Mouse (Mus musculus) kidney, embryonic 15.5 days (tissue): Measurements from ENCODE around the gene Colgalt1. TPM values are rescaled to one million over a fixed set of nuclear protein-coding genes. Genes with fewer than 3 reads are reported as not detected.

Experiments used
- ATAC-seq: fragments of 200-750 bp; cut with Nextera tagmentation; replicated peaks from 2 replicates; pipeline ENCODE4 v1.8.0; 2017; ENCODE audit warnings: moderate TSS enrichment; ENCODE audit not compliant: low FRiP score
- H3K27ac ChIP-seq: fragments of 300-500 bp; sonication (generic); 2 replicates; pipeline ENCODE4 v1.5.1; 2015; ENCODE audit warnings: mild to moderate bottlenecking, inconsistent platforms
- H3K27me3 ChIP-seq: fragments of 300-500 bp; sonication (generic); 2 replicates; pipeline ENCODE4 v1.6.1; 2015; ENCODE audit warnings: inconsistent platforms
- H3K36me3 ChIP-seq: fragments of 300-500 bp; sonication (generic); 2 replicates; pipeline ENCODE4 v1.6.1; 2015; ENCODE audit warnings: inconsistent platforms
- H3K4me1 ChIP-seq: fragments of 300-500 bp; sonication (generic); 2 replicates; pipeline ENCODE4 v1.6.1; 2015; ENCODE audit warnings: inconsistent platforms
- H3K4me2 ChIP-seq: fragments of 300-500 bp; sonication (generic); 2 replicates; pipeline ENCODE4 v1.6.1; 2015; ENCODE audit warnings: moderate library complexity, mild to moderate bottlenecking, inconsistent platforms
- H3K4me3 ChIP-seq: fragments of 300-500 bp; sonication (generic); replicated peaks from 2 replicates; pipeline ENCODE4 v1.5.1; 2015; ENCODE audit warnings: mild to moderate bottlenecking, inconsistent platforms
- H3K9ac ChIP-seq: fragments of 300-500 bp; sonication (generic); 2 replicates; pipeline ENCODE4 v1.6.1; 2015; ENCODE audit warnings: mild to moderate bottlenecking, inconsistent platforms
- H3K9me3 ChIP-seq: fragments of 300-500 bp; sonication (generic); replicated peaks from 2 replicates; pipeline ENCODE4 v1.6.1; 2016; ENCODE audit warnings: inconsistent platforms
- WGBS: fragments of 180-500 bp; shearing (Covaris S2); methylation state at CpG from one replicate; pipeline ENCODE4 v1.1.7; 2015; ENCODE audit warnings: mixed read lengths; 5-methylcytosine and 5-hydroxymethylcytosine counted together
- polyA plus RNA-seq: library from polyadenylated mRNA; unstranded; fragments of >200 nt; fragmentation: Nextera tagmentation; extraction: Ambion mirVana; gene quantifications from 2 replicates; pipeline ENCODE4 v1.2.1, GENCODE M21; 2015

The Colgalt1 gene
- polyA plus RNA-seq, 1 experiment from 2014 or later = 78.0 TPM

DNA sequence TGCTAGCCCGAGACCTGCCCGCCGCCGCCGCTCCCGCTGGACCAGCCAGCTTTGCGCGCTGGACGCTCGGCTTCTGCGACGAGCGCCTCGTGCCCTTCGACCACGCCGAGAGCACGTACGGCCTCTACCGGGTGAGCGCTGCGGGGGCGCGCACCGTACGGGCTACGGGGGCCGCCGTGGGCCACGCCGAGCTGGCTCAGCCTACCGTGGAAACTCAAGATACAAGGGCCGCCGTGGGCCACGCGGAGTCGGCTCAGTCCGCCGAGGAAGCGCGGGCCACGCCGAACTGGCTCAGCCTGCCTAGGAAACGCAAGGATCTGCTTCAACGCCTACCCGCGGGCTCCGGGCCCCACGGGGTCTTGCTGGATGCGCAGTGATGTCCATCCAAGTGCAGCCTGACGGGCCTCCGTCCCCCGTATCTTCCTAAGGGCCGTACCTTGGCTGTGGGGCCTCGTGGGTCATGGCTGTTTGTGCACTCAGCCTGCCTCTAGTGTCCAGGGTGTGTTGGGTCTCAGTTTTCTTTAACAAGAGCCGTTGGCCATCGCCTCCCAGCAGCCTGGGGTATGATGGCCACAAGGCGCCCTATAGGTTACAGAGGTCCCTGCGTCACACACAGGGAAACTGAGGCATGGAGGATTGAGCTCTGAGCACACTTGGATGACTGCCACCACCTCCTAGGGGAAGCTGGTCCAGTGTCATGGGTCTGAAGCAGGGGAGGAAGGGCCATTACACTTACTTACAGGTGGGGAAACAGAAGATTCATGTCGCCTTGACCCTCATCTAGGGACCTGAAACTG is 18.2 kb upstream of the Colgalt1 start:
- no peaks in the 10 kb centered on the region for H3K9me3 ChIP-seq
- peaks cover 44% of the 10 kb centered on the region for H3K4me1 ChIP-seq
- peak overlapping the region; percentile 76 for H3K4me3 ChIP-seq
- ATAC-seq = peak; percentile 76
- H3K27me3 ChIP-seq = no peaks in the 10 kb centered on the region
- H3K27ac ChIP-seq = peak overlapping the region; percentile 99
- 4% methylated on average over 60 of the region's 60 CpGs for WGBS
- peak overlapping the region; percentile 93 for H3K4me2 ChIP-seq
- H3K36me3 ChIP-seq = peaks cover 9% of the 10 kb centered on the region; the same call in 1 of the 2 replicates
- H3K9ac ChIP-seq = peak overlapping the region; percentile 88

DNA sequence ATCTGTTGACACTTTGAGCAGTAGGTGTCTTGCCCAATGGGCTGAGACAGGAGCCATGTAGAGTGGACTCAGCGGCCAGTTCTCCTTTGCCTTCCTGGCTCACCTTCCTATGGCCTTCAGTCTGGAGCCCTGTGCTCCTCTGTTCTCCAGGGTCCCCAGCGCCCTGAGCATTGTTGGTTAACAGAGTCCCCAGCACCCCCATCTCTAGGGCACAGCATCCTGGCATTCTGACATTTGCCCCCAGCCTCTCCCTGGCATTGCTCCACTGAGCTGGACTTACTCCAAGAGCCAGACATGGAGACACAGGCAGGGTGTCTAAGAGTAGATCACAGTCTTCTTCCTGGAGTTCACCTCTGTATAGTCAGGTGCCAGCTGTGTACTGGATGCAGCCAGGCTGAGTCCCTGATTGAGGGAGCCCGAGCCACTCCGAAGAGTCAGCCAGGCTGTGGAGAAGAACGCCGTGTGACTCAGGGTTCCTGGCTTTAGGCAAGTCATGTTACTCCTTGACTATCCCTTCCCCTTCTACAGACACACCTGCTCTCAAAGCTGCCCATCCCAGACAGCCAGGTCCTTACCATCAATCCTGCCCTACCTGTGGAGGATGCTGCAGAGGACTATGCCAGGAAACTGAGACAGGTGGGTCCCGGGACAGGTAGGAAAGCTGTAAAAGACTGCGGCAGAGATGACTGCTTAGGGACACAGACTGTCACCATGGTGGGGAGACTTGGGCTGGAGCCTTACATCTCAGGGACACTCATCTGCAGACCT is 17.1 kb upstream of the Colgalt1 start:
- Histone ChIP-seq H3K36me3 (peaks cover 9% of the 10 kb centered on the region; the same call in 1 of the 2 replicates), H3K27me3 (no peaks in the 10 kb centered on the region), H3K4me1 (peaks cover 44% of the 10 kb centered on the region), H3K4me2 (0 out of 2 replicates have a peak overlapping the region, but pooled peaks have one; percentile 8), H3K27ac (no peak overlapping the region), H3K4me3 (no peak overlapping the region), H3K9ac (no peak overlapping the region), H3K9me3 (no peaks in the 10 kb centered on the region)
- 89% methylated on average over 8 of the region's 8 CpGs for WGBS
- no peak for ATAC-seq

DNA sequence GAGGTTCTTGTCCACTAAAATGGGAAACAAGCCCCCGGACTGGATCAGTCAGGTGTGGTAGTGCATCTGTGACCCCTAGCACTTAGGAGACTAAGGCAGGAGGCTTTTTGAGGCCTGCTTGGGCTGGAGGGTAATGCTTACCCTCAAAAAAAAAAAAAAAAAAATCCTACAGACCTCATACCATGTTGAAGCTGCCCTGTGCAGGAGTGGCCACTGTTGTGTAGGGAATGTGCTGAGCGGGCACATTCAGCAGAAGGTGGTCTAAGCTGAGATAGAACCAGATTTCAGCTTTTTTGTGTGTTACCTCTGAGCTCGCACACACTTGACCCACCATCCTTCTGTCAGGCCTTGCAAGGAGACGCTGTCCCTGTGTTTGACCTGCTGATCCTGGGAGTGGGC is 16.5 kb upstream of the Colgalt1 start:
- no peaks in the 10 kb centered on the region for H3K9me3 ChIP-seq
- no peak for ATAC-seq
- peaks cover 10% of the 10 kb centered on the region; the same call in 1 of the 2 replicates for H3K36me3 ChIP-seq
- H3K27me3 ChIP-seq = no peaks in the 10 kb centered on the region
- no peak overlapping the region for H3K4me3 ChIP-seq
- no peak overlapping the region for H3K9ac ChIP-seq
- H3K4me2 ChIP-seq = no peak overlapping the region
- no peak overlapping the region for H3K27ac ChIP-seq
- WGBS = 90% methylated on average over 4 of the region's 4 CpGs
- H3K4me1 ChIP-seq = peaks cover 44% of the 10 kb centered on the region

DNA sequence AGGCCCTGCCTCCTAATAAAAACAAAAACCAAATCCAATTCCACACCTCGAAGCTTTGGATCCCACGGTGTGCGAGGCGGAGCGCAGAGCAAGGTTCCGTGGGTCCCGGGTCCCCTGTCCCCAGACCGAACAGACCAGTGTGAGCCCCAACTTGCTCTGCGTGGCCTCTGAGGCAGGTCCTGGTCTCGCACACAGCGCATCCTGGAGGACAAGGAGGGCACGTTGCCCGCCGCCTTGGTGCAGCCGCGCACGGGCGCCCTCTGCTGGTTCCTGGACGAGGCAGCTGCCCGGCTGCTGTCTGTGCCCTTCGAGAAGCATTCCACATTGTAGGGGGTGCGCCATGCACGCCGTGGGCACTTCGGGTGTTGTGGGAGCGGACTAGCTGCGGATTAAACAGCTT is 14.9 kb upstream of the Colgalt1 start:
- peaks cover 12% of the 10 kb centered on the region; the same call in 1 of the 2 replicates for H3K36me3 ChIP-seq
- ATAC-seq = 0 out of 2 replicates have a peak, but pooled peaks have one; percentile 10
- H3K4me3 ChIP-seq = no peak overlapping the region
- H3K9ac ChIP-seq = no peak overlapping the region
- H3K9me3 ChIP-seq = no peaks in the 10 kb centered on the region
- H3K4me1 ChIP-seq = peaks cover 41% of the 10 kb centered on the region
- H3K27ac ChIP-seq = 0 out of 2 replicates have a peak overlapping the region, but pooled peaks have one; percentile 3
- WGBS = 11% methylated on average over 27 of the region's 27 CpGs
- H3K27me3 ChIP-seq = peaks cover 6% of the 10 kb centered on the region
- H3K4me2 ChIP-seq = peak overlapping the region; percentile 38

DNA sequence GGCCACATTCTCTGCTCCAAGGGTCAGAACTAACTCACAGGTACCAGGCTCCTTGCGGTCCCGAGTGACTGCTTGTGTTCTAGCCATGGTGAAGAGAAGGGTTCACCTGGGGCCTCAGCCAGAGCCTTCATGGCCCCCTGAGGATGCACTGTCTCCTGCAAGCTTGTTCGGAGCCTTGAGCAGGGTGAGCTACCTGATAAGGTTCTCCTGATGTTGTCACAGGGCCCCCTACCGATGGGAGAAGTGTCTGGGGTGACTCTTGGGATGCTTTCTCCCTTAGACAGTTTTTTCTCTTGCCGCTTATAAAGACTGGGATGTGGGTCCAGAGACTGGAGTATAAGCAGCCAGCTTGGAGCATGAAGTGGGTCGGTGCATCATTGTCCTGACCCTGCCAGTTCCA is 14.4 kb upstream of the Colgalt1 start:
- H3K27ac ChIP-seq = 0 out of 2 replicates have a peak overlapping the region, but pooled peaks have one; percentile 3
- no peaks in the 10 kb centered on the region for H3K9me3 ChIP-seq
- whole genome bisulfite sequencing = 63% methylated on average over 6 of the region's 6 CpGs
- H3K4me1 ChIP-seq = peaks cover 35% of the 10 kb centered on the region
- H3K9ac ChIP-seq = no peak overlapping the region
- peak overlapping the region; percentile 38; the same call in 1 of the 2 replicates for H3K4me2 ChIP-seq
- H3K4me3 ChIP-seq = no peak overlapping the region
- H3K36me3 ChIP-seq = peaks cover 12% of the 10 kb centered on the region; the same call in 1 of the 2 replicates
- H3K27me3 ChIP-seq = peaks cover 8% of the 10 kb centered on the region
- ATAC-seq = no peak

DNA sequence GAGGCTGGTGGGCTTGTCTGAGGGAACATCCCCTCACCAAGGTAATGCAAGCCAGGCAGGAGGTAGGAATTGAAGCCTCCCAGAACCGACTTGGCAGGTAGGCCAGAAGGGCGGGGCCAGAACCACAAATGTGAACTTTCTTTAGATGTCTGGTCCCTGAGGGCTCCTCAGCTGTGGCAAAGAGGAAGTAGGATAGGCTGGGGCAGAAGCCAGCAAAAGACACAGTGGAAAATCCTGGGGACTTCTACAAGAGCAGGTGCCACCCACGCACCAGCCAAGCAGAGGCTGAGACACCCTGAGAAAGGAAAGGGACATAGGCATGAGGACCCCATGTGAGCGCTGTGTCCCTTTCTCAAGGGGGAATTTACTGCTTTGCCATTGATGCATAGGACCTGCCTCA is 14.0 kb upstream of the Colgalt1 start:
- Histone ChIP-seq H3K9me3 (no peaks in the 10 kb centered on the region), H3K27ac (no peak overlapping the region), H3K9ac (no peak overlapping the region), H3K4me2 (no peak overlapping the region), H3K4me3 (no peak overlapping the region), H3K4me1 (peaks cover 33% of the 10 kb centered on the region), H3K36me3 (peaks cover 12% of the 10 kb centered on the region; the same call in 1 of the 2 replicates), H3K27me3 (peaks cover 12% of the 10 kb centered on the region)
- WGBS = 76% methylated on average over 4 of the region's 4 CpGs
- no peak for ATAC-seq

DNA sequence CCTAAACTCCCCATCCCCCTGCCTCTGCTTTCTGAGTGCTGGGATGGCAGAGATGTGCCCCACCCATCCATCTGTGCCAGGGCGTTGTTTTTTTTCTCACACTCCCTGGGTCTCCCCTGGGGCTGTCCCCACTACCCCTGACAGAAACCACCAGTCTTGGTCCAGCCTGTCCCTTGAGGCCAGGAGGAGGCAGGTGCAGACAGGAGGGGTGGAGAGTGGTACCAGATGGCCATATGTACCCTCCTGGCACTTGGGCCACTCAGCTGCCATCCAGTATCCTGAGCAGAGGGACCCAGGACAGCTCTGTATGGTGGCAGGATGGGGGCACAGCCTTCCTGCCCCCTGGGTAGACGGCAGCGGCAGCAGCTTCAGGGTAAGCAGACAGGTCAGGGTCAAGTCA is 13.3 kb upstream of the Colgalt1 start, which contains the start of gene Fam129c:
Fam129c (plus strand) TSS at position 198 of the 400 bp plus-strand sequence.
- H3K27ac ChIP-seq = no peak within 1 kb of the TSS
- H3K27me3 ChIP-seq = peaks cover 18% of the 10 kb centered on the region
- no peak within 1 kb of the TSS for H3K9ac ChIP-seq
- H3K4me1 ChIP-seq = peaks cover 39% of the 10 kb centered on the region
- 86% methylated on average over 3 of the region's 3 CpGs for WGBS
- no peak within 1 kb of the TSS for H3K4me3 ChIP-seq
- ATAC-seq = no peak
- H3K4me2 ChIP-seq = no peak within 1 kb of the TSS
- peaks cover 12% of the 10 kb centered on the region; the same call in 1 of the 2 replicates for H3K36me3 ChIP-seq
- no peaks in the 10 kb centered on the region for H3K9me3 ChIP-seq

DNA sequence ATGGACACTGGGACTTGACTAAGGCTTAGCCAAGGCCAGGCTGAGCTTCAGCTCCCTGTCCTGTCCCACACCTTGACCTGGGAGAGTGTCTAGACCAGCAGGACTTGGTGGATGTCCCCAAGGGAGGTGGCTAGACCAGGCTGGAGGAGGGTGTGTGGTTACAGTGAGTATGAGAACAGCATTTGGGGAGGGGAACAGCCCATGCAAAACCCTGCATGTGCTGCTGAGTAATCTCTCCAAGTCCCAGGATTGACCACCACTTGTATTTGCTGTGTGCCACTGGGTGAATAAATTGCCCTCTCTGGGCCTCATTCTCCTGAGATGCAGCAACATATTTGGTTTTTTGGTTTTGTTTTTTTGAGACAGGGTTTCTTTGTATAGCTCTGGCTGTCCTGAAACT is 12.4 kb upstream of the Colgalt1 start:
- Histone ChIP-seq H3K4me2 (no peak overlapping the region), H3K4me1 (peaks cover 38% of the 10 kb centered on the region), H3K27ac (no peak overlapping the region), H3K36me3 (peaks cover 12% of the 10 kb centered on the region; the same call in 1 of the 2 replicates), H3K9me3 (no peaks in the 10 kb centered on the region), H3K27me3 (peaks cover 27% of the 10 kb centered on the region), H3K9ac (no peak overlapping the region), H3K4me3 (no peak overlapping the region)
- no peak for ATAC-seq

DNA sequence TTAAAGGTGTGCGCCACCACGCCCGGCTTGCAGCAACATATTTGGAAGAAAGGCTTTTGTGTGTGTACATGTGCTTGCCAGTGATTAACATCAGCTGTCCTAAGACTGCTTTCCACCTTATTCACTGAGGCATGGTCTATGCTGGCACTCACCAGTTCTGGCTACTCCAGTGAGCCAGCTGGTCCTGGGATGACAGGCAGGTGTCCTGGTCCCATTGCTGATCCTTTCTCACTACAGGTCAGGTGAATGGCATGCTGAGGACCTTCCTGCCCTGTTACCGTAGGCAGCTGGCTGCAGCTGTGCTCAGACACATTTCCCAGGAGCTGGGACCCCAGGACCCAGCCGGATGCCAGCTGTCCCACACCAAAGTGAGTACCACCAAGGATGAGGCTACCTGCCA is 12.0 kb upstream of the Colgalt1 start:
- WGBS = 93% methylated on average over 5 of the region's 5 CpGs
- Histone ChIP-seq H3K4me1 (peaks cover 38% of the 10 kb centered on the region), H3K4me3 (no peak overlapping the region), H3K27me3 (peaks cover 32% of the 10 kb centered on the region), H3K27ac (no peak overlapping the region), H3K9ac (no peak overlapping the region), H3K9me3 (no peaks in the 10 kb centered on the region), H3K36me3 (peaks cover 12% of the 10 kb centered on the region; the same call in 1 of the 2 replicates), H3K4me2 (no peak overlapping the region)
- ATAC-seq = no peak

DNA sequence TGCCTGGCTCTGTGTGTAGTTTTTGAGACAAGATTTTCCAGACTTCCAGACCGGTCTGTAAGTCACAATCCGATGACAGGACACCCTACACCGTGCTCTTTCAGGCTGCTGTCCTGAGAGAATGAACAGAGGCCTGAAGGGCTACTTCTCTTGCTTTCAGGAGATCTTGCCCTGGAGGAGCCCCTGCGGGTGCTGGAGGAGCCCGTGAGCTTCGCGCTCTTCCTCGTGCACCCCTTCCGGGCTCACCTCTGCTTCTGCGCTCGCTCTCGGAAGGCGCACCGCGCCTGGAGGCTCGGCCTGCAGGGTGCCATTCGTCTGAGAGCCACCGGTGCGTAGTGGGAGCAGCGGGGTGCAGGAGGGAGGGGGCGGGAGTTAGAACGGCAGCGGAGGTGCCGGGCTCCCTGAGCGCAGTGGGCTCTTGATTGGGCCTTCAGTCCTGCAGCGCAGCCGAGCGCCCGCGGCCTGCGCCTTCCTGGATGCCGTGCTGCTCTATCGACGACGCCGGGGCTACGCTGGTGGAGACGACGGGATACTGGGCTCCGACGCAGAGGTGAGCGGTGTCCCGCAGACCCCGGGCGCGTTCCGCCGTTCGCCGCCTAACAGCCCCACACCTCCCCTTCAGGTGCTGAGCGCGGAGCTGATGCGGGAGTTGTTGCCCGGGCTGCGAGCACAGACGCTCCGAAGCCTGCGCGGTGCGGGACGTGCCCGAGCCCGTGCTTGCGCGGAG is 8.7 kb upstream of the Colgalt1 start:
- 0 out of 2 replicates have a peak, but pooled peaks cover 3% of the 10 kb centered on the region for H3K36me3 ChIP-seq
- H3K27ac ChIP-seq = no peak overlapping the region
- H3K9me3 ChIP-seq = no peaks in the 10 kb centered on the region
- peak overlapping the region; percentile 41; the same call in 1 of the 2 replicates for H3K9ac ChIP-seq
- 4% methylated on average over 65 of the region's 65 CpGs for WGBS
- H3K4me3 ChIP-seq = peak overlapping the region; percentile 37
- peaks cover 19% of the 10 kb centered on the region for H3K4me1 ChIP-seq
- peaks cover 34% of the 10 kb centered on the region for H3K27me3 ChIP-seq
- peak overlapping the region; percentile 66 for H3K4me2 ChIP-seq
- peak; percentile 3 for ATAC-seq

DNA sequence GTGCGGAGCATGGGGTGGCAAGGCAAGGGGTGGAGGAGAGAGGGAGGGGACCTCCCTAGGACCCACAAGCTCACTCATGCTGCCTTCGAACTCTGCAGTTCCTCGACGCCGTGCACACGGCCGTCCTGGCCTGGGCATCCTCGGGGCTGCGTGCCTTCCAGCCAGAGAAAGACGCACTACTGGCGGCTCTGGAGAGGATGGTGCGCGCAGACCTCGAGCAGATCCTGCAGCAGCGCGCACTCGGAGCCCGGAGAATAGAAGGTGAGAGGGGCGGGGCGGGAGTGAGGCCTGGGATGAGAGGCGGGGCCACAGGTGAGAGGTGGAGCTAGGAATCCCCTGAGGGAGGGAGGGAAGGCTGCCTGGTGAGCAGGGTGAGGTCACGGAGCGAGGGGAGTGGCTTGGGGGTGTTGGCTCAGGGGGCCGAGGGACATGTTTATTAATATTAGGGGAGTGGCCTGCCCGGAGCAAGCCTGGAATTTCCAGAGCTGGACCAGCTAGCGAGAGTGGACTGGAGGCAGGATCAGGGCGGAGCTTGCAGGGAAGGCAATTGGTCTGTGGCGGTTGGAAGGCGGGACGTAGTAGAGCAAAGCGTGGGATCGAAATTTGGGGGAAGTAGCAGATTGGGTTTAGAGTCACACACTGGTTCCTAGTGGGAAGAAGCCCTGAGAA is 8.0 kb upstream of the Colgalt1 start:
- H3K9ac ChIP-seq = peak overlapping the region; percentile 41; the same call in 1 of the 2 replicates
- peaks cover 34% of the 10 kb centered on the region for H3K27me3 ChIP-seq
- H3K36me3 ChIP-seq = 0 out of 2 replicates have a peak, but pooled peaks cover 3% of the 10 kb centered on the region
- H3K4me3 ChIP-seq = peak overlapping the region; percentile 37
- peaks cover 19% of the 10 kb centered on the region for H3K4me1 ChIP-seq
- H3K4me2 ChIP-seq = peak overlapping the region; percentile 66
- ATAC-seq = peak; percentile 86
- WGBS = 1% methylated on average over 32 of the region's 32 CpGs
- no peaks in the 10 kb centered on the region for H3K9me3 ChIP-seq
- H3K27ac ChIP-seq = no peak overlapping the region
